Mouse (Mus musculus): Measurements from ENCODE around the gene Gbf1.

- TF ChIP-seq CTCF (IDR thresholded peaks at IDR 0.05) (no peak), POLR2A (IDR thresholded peaks at IDR 0.05; ENCODE audit: insufficient read depth, low read depth, low read length) (no peak), EP300 (IDR thresholded peaks at IDR 0.05; ENCODE audit: insufficient read depth, low read depth, low read length) (no peak)
Measured at GRCm38 (mm10) chr19:46187203-46187602, 34.9 kb downstream of the Gbf1 start.
